Mouse (Mus musculus): Measurements from ENCODE around the gene Loxl3.

Loxl3 gene

GRCm38 (mm10) chr6:83087205-83087925 lies 53.4 kb downstream of the Loxl3 start:
- no peak for DNase-seq (ENCODE audit: low spot score)

DNA sequence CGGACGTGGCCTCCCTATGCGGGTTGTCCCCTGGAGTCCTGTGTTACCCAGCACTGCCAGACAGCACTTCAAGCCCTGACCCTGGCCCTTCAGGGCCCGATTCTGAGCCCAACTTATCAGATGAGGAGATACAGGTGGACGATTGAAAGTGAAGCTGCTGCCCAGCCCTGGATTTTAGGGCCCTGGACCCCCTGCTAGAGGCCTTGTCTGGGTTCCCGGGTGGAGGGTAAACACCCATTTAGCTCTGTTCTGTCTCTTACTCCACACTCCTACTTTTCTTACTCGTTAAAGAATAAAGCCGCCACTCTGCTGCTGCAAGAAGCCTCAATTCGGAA lies 53.9 kb downstream of the Loxl3 start:
- no peak for DNase-seq (ENCODE audit: low spot score)

DNA sequence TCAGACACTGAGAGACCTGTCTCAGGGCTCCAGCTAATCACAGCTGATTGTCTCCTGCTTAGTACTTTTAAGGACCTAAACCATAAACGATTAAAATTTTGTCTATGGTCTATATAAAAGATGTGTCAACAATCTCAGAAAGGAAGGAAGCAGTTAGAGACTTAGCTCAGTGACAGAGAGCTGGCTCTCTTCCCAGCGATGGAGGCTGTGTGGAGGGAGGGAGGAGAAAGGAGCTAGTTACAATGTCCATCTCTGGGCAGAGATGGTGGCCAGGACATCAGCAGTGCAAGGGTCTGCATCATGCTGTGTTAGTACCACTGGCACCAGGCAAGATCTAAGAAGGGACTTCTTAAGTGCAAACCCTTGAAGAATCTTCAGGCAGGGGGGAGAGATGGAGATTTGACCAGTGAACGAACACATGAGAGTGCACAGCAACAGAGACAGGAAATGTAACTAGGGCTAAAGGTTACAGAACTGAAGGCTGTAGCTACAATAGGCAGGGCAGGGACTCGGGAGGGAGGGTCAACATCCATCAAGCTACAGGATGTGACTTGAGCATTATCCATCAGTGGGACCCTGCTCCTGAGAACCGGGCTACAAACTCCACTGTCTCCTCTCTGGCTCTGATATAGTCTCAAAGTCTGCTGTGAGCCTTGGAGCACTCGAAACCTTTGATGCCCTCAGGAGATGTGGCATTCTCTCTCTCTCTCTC lies 58.6 kb downstream of the Loxl3 start:
- DNase-seq (ENCODE audit: low spot score) = no peak

GRCm38 (mm10) chr6:83095968-83096367 lies 62.0 kb downstream of the Loxl3 start:
- DNase-seq (ENCODE audit: low spot score) = no peak

- DNase-seq (ENCODE audit: low spot score) = no peak
Observed at GRCm38 (mm10) chr6:83098411-83098810, 64.4 kb downstream of the Loxl3 start.

GRCm38 (mm10) chr6:83101316-83101687 lies 67.3 kb downstream of the Loxl3 start, which contains the start of the genes Ccdc142 and Gm42688:
Ccdc142 (plus strand) TSS chr6:83101601.
Gm42688 (plus strand) TSS chr6:83101617.
- no peak for DNase-seq (ENCODE audit: low spot score)

DNA sequence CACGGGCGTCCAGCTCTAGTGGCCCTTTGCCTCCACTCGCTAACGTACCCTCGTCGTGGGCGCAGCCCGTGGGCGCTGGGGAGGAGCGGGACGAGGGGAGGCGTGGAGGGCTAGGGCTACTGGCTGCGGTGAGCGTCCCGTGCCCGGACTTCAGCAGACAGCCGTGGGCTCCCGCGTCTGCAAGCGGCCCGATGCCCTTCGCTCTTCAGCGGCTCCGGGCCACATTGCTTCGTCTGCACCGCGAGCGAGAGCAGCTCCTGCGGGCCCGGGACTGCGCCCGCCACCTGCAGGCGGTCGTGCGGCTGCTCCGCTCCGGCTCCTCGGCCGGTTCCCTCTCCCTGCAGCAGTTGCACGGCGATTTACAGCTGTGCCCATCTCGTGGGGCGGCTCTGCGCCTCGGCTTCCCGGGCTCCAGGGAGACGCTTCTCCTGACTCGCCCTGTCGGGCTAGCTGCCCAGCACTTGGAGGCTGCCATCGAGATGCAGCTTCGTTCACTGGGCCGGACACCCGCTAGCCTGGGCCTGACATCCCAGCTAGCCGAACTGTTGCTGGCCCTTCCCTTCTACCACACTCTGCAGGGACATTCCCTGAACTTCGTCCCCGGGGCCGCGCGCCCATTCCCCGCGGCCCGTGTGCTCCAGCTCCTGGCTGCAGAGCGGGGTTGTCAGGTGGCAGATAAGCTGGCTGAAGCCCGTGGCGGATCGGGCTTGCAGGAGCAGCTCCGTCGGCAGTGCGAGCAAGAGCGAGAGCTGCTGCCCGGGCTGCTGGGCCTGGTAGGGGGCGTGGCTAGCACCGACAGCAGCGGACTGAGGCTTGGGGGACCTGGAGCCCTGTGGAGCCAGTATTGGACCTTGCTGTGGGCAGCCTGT lies 67.9 kb downstream of the Loxl3 start:
- no peak for DNase-seq (ENCODE audit: low spot score)
